Mouse (Mus musculus) stomach, adult 2 months (tissue): ENCODE results near the gene Nxpe5. TPM values are rescaled to one million over a fixed set of nuclear protein-coding genes. Genes with fewer than 3 reads are reported as not detected.

ENCODE experiments used
- polyA plus RNA-seq: library from polyadenylated mRNA; depleted of rRNA; stranded (reverse); fragments of >200 nt; gene quantifications from 2 replicates; pipeline ENCODE4 v1.2.3, GENCODE M21; 2012; rRNA removed

Gene Nxpe5
- polyA plus RNA-seq: 0.24 and 0.51 TPM in 2 replicates

GRCm38 (mm10) chr5:138225700-138226099 is at the start of gene Nxpe5:
Gene Nxpe5 (plus strand): TSS chr5:138225898.

GRCm38 (mm10) chr5:138186950-138187638 is 38.6 kb upstream of the Nxpe5 start, which contains the start of the genes Taf6 and Cnpy4:
Gene Taf6 (minus strand): TSS chr5:138187451.
Gene Cnpy4 (plus strand): TSS chr5:138187485.

GRCm38 (mm10) chr5:138193771-138194727 is 31.6 kb upstream of the Nxpe5 start, which contains the start of gene Mblac1:
Gene Mblac1 (plus strand): TSS chr5:138194314.

GRCm38 (mm10) chr5:138255353-138256093 is 29.8 kb downstream of the Nxpe5 start, which contains the start of gene Lamtor4:
Gene Lamtor4 (plus strand): TSS chr5:138255482.

GRCm38 (mm10) chr5:138263260-138264206 is 37.8 kb downstream of the Nxpe5 start, which contains the start of gene BC037034:
Gene BC037034 (minus strand): TSS chr5:138264033.

GRCm38 (mm10) chr5:138272409-138272923 is 46.8 kb downstream of the Nxpe5 start, which contains the start of gene Gal3st4:
Gene Gal3st4 (minus strand): TSS chr5:138272840.

GRCm38 (mm10) chr5:138279585-138280424 is 54.1 kb downstream of the Nxpe5 start, which contains the start of the genes Gm43720, Gpc2 and Stag3:
Gene Gm43720 (minus strand): TSS chr5:138279958.
Gene Gpc2 (minus strand): TSS chr5:138280005.
Gene Stag3 (plus strand): TSS chr5:138280240.

Other genes starting within 250 kb of the Nxpe5 start
- 0.29 and 0.66 TPM in 2 replicates for gene Azgp1, start 244.4 kb upstream of the Nxpe5 start, polyA plus RNA-seq
- gene Smok3a, start 204.6 kb upstream of the Nxpe5 start, polyA plus RNA-seq: not detected in 2 replicates
- gene Smok3b, start 204.5 kb upstream of the Nxpe5 start, polyA plus RNA-seq: not detected in 2 replicates
- gene Smok3c, start 172.7 kb upstream of the Nxpe5 start, polyA plus RNA-seq: not detected in 2 replicates
- 0.51 and 0.96 TPM in 2 replicates for gene Zkscan1, start 140.8 kb upstream of the Nxpe5 start, polyA plus RNA-seq
- 1.8 and 2.3 TPM in 2 replicates for gene Zscan21, start 109.0 kb upstream of the Nxpe5 start, polyA plus RNA-seq
- gene Zfp113, start 70.2 kb upstream of the Nxpe5 start, polyA plus RNA-seq: 0.71 and 4.4 TPM in 2 replicates
- gene Cops6, start 64.8 kb upstream of the Nxpe5 start, polyA plus RNA-seq: 27.9 and 34.4 TPM in 2 replicates
- gene Ap4m1, start 53.9 kb upstream of the Nxpe5 start, polyA plus RNA-seq: 14.2 and 21.4 TPM in 2 replicates
- 11.0 and 11.9 TPM in 2 replicates for gene Mcm7, start 53.5 kb upstream of the Nxpe5 start, polyA plus RNA-seq
- gene Taf6, start 38.4 kb upstream of the Nxpe5 start, polyA plus RNA-seq: 25.5 and 27.1 TPM in 2 replicates
- gene Cnpy4, start 38.4 kb upstream of the Nxpe5 start, polyA plus RNA-seq: 0.42 and 0.67 TPM in 2 replicates
- gene Mblac1, start 31.6 kb upstream of the Nxpe5 start, polyA plus RNA-seq: 1.9 and 4.5 TPM in 2 replicates
- 86.0 and 110 TPM in 2 replicates for gene Lamtor4, start 29.6 kb downstream of the Nxpe5 start, polyA plus RNA-seq
- 38.2 and 49.6 TPM in 2 replicates for gene BC037034, start 38.1 kb downstream of the Nxpe5 start, polyA plus RNA-seq
- 1.8 and 2.4 TPM in 2 replicates for gene Gal3st4, start 46.9 kb downstream of the Nxpe5 start, polyA plus RNA-seq
- not detected in 2 replicates for gene Gm43720, start 54.1 kb downstream of the Nxpe5 start, polyA plus RNA-seq
- 1.7 and 2.6 TPM in 2 replicates for gene Gpc2, start 54.1 kb downstream of the Nxpe5 start, polyA plus RNA-seq
- 0.04 and 0.19 TPM in 2 replicates for gene Stag3, start 54.3 kb downstream of the Nxpe5 start, polyA plus RNA-seq
- 0.09 TPM in 1 of 2 replicates, not detected in the other for gene Pvrig, start 116.1 kb downstream of the Nxpe5 start, polyA plus RNA-seq
- 0.25 and 0.54 TPM in 2 replicates for gene Zfp157, start 215.6 kb downstream of the Nxpe5 start, polyA plus RNA-seq